Mouse (Mus musculus) heart, adult 10 weeks (tissue): ENCODE measurements around the gene Galns. TPM values are rescaled to one million over a fixed set of nuclear protein-coding genes. Genes with fewer than 3 reads are reported as not detected.

Source experiments
- polyA plus RNA-seq: library from polyadenylated mRNA; stranded (reverse); fragments of 350-450 nt; fragmentation: Illumina TruSeq; extraction: RNeasy Lipid Tissue Mini Kit (QIAGEN cat#74804); gene quantifications from one replicate; pipeline ENCODE4 v1.2.3, GENCODE M21; 2014; ENCODE audit warnings: low read depth, low replicate concordance

The Galns gene
- 4.1 TPM for polyA plus RNA-seq

DNA sequence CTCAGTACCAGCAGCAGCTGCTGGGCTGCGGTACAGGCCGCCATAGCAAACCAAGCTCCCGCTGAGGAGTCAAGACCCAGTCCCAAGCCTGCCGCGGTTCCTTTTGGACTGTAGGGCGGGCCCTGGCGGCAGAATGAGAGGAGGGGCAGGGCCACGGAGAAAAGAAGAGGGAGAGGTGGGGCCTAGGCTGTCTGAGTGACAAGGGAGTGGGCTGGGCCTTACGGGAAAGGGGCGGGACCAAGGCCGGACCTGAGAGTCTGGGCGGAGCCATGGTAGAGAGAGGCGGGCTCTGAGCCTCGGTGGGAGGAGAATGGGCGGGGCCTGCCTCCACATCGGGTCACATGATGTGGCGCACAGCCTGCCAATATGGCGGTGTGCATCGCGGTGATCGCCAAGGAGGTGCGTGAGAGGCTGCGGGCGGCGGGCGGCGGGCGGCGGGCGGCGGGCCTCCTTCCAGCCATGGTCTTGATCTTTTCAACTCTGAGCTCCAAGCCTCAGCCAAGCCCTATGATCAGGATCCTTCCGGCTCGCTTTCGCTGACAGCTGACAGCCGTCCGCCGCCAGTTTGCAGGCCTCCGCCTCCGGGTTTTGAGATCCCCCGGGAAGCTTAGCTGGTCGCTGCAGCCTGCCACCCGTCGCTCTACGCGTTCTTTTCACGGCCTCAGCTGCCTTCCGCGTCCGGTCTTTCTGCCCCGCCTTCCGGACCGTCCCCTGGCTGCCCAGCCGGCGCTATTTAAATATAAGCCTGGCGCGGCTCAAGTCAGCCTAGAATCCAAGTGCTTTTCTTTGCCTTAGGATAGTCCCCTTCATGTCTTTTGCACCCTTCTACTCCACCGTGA lies at the start of gene Galns, which contains the start of gene Trappc2l:
Gene Galns (minus strand): TSS at position 169 of the 839 bp plus-strand sequence.
Gene Trappc2l (plus strand): TSS at position 346 of the 839 bp plus-strand sequence.

DNA sequence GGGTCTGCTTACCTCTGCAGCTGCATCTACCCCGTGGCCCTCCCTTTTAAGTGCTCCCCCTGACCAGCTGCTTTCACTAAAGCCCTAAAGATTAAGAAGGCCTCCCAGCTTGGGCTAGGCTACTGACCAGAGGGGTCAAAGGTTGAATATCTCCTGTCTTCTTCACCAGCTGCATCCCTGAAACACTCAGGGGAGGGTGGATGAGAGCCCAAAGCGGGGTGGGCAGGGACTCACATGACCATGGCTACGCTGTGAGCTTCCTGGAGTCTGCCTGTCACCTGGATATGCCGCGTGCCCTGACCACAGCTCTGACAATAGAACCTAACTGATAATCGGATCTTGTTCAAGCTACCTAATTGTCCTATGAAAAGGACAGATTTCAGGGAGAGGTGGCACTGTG lies 11.5 kb upstream of the Galns start, which contains the start of gene Pabpn1l:
Gene Pabpn1l (minus strand): TSS at position 13 of the 400 bp plus-strand sequence.

DNA sequence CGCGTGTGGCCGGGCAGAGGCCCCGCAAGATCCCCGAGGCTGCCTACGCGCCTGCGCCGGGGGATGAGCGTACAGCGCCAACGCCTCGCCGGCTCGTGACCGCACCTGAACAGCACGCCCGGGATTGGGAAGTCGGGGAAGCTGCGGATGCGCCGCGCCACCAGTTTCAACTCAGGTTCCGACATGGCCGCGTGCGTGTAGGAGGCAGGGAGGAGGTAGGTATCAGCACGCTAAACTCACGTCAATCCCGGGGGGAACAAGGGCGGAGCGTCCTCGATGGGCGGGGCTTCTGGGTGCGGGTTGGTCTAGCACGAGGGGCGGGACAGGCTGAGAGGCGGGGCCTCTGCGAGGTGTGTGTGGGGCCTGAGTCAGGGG lies 34.6 kb downstream of the Galns start, which contains the start of gene Aprt:
Gene Aprt (minus strand): TSS at position 262 of the 375 bp plus-strand sequence.

DNA sequence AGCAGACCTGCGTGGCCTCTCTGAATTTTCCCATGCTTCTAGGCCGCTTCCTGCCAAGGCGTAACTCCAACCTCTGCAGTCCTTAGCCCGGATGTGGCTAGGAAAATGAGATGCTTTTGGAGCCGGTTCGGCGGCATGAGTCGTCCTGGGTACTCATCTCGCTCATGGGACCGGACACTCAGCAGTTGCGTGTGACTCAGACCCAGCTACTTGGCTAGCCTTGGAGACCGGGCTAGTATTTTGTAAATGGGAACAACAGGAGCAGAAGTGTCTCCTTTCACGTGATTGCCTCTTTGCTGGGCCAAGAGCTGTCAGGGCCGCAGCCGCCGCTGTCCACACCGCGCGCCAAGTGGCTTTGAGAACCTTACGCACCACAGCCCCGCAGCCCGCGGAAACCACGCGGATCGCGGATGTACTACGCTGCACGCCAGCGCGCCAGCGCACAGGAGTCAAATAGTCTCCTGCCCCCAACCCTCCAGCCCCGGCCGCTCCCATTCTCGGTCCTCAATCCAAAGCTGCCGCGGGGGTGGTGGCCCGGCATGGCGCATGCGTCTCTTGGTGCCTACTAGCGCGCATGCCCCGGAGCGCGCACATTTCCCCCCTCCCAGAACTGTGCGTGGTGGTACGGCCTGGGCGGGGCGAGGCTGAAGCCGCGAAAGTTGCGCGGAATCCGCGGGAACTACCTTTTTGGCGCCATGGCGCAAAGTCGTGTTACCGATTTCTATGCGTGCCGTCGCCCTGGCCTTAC lies 43.7 kb downstream of the Galns start, which contains the start of gene Cdt1:
Gene Cdt1 (plus strand): TSS at position 655 of the 748 bp plus-strand sequence.

DNA sequence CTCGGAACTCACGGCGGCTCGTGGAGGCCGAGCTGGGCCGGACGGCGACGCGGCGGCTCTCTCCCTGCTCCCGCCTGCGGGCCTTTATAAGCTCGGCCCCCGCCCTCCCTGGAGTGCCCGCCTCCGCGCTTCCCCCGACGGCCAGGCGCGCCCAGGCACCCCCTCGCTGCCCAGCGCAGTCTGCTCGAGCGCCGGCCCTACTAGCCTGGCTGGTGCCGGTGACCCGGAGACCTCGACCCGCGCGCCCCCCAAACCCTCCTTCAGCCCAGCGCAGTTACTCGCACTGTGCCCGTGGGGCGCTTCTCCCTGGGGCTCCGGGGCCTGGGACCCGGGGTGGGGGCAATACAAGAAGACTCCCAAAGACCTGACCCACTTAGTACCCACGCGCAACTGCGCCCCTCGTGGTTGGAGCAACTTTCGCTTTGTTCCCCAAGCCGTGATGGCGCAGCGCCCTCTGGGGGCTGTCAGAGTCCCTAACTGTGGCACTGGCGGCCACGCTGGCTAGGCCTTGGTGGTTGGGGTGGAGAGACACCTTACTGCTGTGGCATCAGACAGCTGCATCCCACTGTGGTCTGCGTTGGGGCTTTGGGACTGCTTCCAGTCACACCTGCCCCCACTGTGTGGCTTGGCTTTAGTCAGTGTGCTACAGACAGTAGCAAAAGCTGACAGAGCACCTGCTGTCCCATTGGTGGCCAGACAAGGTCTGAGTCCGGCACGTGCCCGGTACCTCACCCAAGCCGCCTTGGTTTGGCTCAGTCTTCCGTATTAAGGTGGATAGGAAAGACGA lies 59.8 kb downstream of the Galns start, which contains the start of gene Piezo1:
Gene Piezo1 (minus strand): TSS at position 65 of the 787 bp plus-strand sequence.

Other genes starting within 250 kb of the Galns start
- 20.0 TPM for gene Zc3h18, start 234.9 kb downstream of the Galns start, polyA plus RNA-seq
- not detected for gene Il17c, start 189.4 kb downstream of the Galns start, polyA plus RNA-seq
- gene Cyba, start 178.5 kb downstream of the Galns start, polyA plus RNA-seq: 57.1 TPM
- gene Mvd, start 168.0 kb downstream of the Galns start, polyA plus RNA-seq: 5.9 TPM
- gene Snai3, start 150.7 kb downstream of the Galns start, polyA plus RNA-seq: 4.3 TPM
- 35.8 TPM for gene Rnf166, start 135.4 kb downstream of the Galns start, polyA plus RNA-seq
- gene Ctu2, start 135.3 kb downstream of the Galns start, polyA plus RNA-seq: 12.8 TPM
- 20.7 TPM for gene Piezo1, start 60.1 kb downstream of the Galns start, polyA plus RNA-seq
- 1.6 TPM for gene Cdt1, start 43.4 kb downstream of the Galns start, polyA plus RNA-seq
- gene Aprt, start 34.6 kb downstream of the Galns start, polyA plus RNA-seq: 35.1 TPM
- 45.3 TPM for gene Trappc2l, start 177 bp upstream of the Galns start, polyA plus RNA-seq
- gene Pabpn1l, start 11.3 kb upstream of the Galns start, polyA plus RNA-seq: not detected
- gene Cbfa2t3, start 87.6 kb upstream of the Galns start, polyA plus RNA-seq: 9.8 TPM
- gene Acsf3, start 164.0 kb upstream of the Galns start, polyA plus RNA-seq: 26.1 TPM
- gene Cdh15, start 236.5 kb upstream of the Galns start, polyA plus RNA-seq: not detected